Mouse (Mus musculus) gastrocnemius, adult 2 months (tissue): ENCODE results near the gene Snta1. TPM values are rescaled to one million over a fixed set of nuclear protein-coding genes. Genes with fewer than 3 reads are reported as not detected.

Experiments
- DNase-seq: peaks from one replicate; pipeline ENCODE4 v3.0.0; 2022
- H3K27ac ChIP-seq: fragments of 200-600 bp; 2 replicates; pipeline ENCODE4 v1.8.1; 2022; ENCODE audit warnings: mild to moderate bottlenecking
- H3K4me3 ChIP-seq: fragments of 200-600 bp; 2 replicates; pipeline ENCODE4 v1.8.1; 2022; ENCODE audit warnings: mild to moderate bottlenecking, moderate library complexity
- CTCF ChIP-seq: fragments of 200-600 bp; IDR thresholded peaks from 2 replicates; pipeline ENCODE4 v1.8.1; 2022; ENCODE audit warnings: antibody characterized with exemption, mild to moderate bottlenecking, moderate library complexity
- intact Hi-C: fragments of 180-260 bp; cut with DNase I; formaldehyde crosslinking; loops from one replicate; pipeline ENCODE4 v1.15.1; 2025
- total RNA-seq, 2 experiments: library from RNA; stranded (reverse); gene quantifications; 2 replicates each; pipeline ENCODE4 v1.2.3; 2021

Snta1 gene
- total RNA-seq, 2 experiments from 2014 or later: 245 to 247 TPM

DNA sequence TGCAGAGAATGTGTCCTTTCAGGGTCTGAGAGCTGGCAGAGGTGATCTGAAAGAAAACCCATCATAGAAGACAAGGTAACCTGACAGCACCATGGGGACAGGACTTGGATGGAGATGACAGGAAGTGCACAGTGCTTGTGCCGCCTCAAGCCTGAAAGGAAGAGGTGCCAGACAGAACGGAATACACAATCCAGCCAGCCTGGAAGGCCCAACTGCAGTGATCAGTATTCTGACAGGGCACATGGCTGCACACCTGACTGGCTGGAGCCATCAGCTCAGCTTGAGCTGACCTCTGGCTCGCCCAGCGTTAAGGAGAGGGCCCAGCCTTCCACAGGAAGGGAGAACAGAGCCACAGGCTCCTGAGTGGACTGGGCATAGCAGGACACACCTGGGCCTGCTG is 72.3 kb downstream of the Snta1 start:
- intact Hi-C loops: no loop called here
- TF ChIP-seq CTCF: no peak

DNA sequence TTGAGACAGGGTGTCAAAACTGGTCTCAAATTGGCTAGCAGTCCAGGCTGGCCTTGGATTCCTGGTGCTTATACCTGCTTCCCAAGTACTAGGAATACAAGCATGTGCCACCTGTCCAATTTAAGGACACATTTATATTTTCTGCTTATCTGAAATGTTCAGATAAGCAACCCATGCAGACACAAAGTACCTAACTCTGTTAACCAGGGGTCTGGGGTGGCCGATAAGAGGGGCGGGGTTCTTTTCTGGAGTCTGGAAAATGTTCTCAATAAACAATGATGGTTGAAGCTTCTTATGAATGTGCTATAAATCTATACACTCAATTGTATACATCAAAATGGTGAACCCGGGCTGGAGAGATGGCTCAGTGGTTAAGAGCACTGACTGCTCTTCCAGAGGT is 81.0 kb downstream of the Snta1 start:
- no peak overlapping the region for H3K27ac ChIP-seq
- TF ChIP-seq CTCF: no peak
- intact Hi-C loops: no loop called here
- no peak for DNase-seq
- H3K4me3 ChIP-seq: no peak overlapping the region

More for the DNA sequence above, 72.3 kb downstream of the Snta1 start:
- DNase-seq: no peak
- Histone ChIP-seq H3K4me3 (no peak overlapping the region), H3K27ac (no peak overlapping the region)

Other genes with a start within 250 kb of the Snta1 start
- not detected for gene Bpifa5, start 245.5 kb downstream of the Snta1 start, total RNA-seq
- not detected for gene Bpifb1, start 217.3 kb downstream of the Snta1 start, total RNA-seq
- not detected for gene Bpifb5, start 184.4 kb downstream of the Snta1 start, total RNA-seq
- gene Bpifb9a, start 150.2 kb downstream of the Snta1 start, total RNA-seq: not detected
- gene Bpifb9b, start 100.9 kb downstream of the Snta1 start, total RNA-seq: not detected
- gene Cdk5rap1, start 35.1 kb downstream of the Snta1 start, total RNA-seq: 10 to 100 TPM; 14.5 to 15.3 TPM
- gene Cbfa2t2, start 28.4 kb upstream of the Snta1 start, total RNA-seq: 10 to 100 TPM; 13.4 to 17.9 TPM
- not detected for gene 1700003F12Rik, start 139.0 kb upstream of the Snta1 start, total RNA-seq
- not detected for gene Actl10, start 143.7 kb upstream of the Snta1 start, total RNA-seq
- gene Necab3, start 150.8 kb upstream of the Snta1 start, total RNA-seq: under 1 TPM; 0.33 to 0.36 TPM
- gene E2f1, start 161.8 kb upstream of the Snta1 start, total RNA-seq: under 1 TPM; 0.28 to 0.64 TPM
- gene Pxmp4, start 195.6 kb upstream of the Snta1 start, total RNA-seq: 10 to 100 TPM; 10.1 to 15.8 TPM
- 1 to 10 TPM; 2.6 to 3.5 TPM for gene Zfp341, start 205.2 kb upstream of the Snta1 start, total RNA-seq
- gene 4930519P11Rik, start 205.3 kb upstream of the Snta1 start, total RNA-seq: not detected
- 100 to 1,000 TPM; 111 to 119 TPM for gene Chmp4b, start 243.6 kb upstream of the Snta1 start, total RNA-seq